Mouse (Mus musculus): ENCODE results near the gene 2310002L09Rik.
"Not testable (repeated sequence)": the region's sequence is repeated elsewhere in the genome, so short reads cannot be mapped to it uniquely, and the experiment has no call there.

2310002L09Rik gene

DNA sequence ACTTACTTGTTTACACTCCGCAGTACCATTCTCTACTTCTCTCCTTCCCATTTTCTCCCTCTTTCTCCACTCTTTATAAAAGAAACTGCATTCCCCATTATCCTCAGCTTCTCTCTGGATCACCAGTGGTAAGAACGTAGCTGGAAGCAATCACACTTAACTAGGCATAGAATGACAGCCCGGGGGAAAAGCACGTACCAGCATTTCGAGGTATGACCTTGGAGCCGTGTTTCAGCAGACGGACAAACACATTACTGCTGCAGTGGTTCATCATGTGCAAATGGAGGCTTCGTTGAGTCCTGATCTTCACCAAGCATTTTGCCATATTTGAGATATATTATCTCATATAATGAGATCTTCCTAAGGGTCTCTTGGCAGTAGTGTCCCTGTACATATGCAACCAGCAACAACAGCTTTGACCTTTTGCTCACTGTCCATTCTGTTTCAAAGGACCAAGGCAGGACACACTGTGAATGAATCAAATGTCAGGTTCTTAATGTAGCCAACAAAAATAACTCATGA lies at the start of gene 2310002L09Rik:
TSS of gene 2310002L09Rik (minus strand) at position 472 of the 522 bp plus-strand sequence.
- DNase-seq (ENCODE audit: low read depth, low spot score) = no peak

DNA sequence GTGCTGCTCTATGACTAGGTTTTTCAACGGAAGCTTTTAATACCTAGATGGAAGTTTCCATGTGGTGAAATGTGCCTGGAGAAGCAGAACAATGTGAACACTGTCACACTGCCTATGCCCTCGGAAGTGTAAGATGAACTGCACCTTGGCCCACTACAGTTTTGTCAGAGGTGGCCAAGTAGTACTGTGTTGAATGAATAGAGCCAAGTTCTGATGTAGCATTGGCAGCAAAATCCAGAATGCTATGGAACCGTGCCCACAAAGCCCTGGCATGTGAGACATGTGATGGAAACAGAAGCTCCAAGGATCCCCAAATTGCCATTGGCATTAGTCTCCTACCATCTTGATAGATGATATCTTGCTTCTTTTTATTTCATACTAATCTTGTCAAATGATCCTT lies 29.8 kb upstream of the 2310002L09Rik start:
- no peak for DNase-seq (ENCODE audit: low read depth, low spot score)

- not testable (repeated sequence) for DNase-seq (ENCODE audit: low read depth, low spot score)
Measured at GRCm38 (mm10) chr4:73920660-73921059, 30.0 kb downstream of the 2310002L09Rik start, which contains the start of gene Gm11756. TSS of gene Gm11756 (minus strand) at chr4:73920760.

GRCm38 (mm10) chr4:73905853-73906252 lies 44.8 kb downstream of the 2310002L09Rik start, which contains the start of gene Gm13871:
TSS of gene Gm13871 (minus strand) at chr4:73905953.
- DNase-seq (ENCODE audit: low read depth, low spot score) = not testable (repeated sequence)

GRCm38 (mm10) chr4:73891012-73891411 lies 59.6 kb downstream of the 2310002L09Rik start, which contains the start of gene Gm11757:
TSS of gene Gm11757 (minus strand) at chr4:73891112.
- not testable (repeated sequence) for DNase-seq (ENCODE audit: low read depth, low spot score)
